Mouse (Mus musculus): ENCODE data around the gene Il1r2.
A peak's percentile ranks its signal among the peaks of the same experiment; 100 is the strongest.

The Il1r2 gene

DNA sequence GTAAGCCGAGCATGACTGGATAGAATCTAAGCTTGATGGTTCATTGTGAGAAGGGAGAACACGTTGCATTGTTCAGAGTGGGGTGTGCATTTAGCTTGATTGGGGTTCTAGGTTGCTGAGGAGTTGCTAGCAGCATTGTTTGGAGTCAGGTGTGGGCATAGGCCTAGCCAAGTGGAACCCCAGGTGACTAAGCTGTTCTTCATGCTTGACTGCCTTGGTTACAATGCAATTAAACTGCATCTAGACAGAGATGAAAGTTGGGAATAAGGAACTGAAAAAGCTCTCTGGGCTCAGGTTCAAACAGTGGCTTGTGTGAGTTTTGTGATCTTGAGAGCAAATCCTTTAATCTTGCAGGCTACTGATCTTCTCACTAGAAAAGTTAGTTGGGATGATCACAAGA is 55.4 kb downstream of the Il1r2 start:
- no peak for DNase-seq (ENCODE audit: low spot score)

DNA sequence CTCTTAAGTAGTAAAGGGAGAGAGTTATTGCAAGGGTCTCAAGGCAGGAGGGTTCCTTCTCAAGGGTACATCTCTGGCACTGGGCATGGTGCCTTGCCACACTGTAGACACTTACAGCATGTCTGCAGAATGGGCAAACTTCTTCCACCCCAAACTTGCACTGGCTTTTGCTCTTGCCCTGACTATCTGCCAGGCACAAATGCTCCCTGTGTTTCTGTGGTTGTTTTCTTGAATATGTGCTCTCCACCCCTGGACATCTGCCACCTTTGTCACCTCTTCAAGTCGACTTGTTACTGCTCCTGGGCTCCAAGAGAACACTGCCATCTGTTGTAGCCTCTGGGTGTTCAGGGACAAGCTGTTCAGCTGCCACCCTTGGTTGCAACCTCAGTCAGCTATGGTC is 57.8 kb downstream of the Il1r2 start:
- DNase-seq (ENCODE audit: low spot score) = no peak

DNA sequence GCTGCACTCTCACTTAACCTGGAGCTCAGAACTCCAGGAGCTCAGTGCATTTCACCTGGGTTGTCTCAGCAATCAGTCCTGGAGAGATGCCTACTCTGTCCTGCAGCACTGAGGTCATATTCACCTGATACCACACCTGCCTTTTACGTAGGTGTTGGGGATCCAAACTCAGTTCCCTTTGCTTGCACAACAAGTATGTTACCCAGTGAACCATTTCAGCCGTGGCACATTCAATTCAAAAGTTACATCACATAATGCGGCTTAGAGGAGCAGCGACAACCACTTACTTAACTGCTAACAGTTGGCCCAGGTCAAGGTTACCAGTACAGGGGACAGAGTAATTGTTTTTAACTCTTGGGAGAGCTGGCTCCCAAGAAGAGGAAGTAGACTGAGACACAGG is 58.8 kb downstream of the Il1r2 start:
- no peak for DNase-seq (ENCODE audit: low spot score)

DNA sequence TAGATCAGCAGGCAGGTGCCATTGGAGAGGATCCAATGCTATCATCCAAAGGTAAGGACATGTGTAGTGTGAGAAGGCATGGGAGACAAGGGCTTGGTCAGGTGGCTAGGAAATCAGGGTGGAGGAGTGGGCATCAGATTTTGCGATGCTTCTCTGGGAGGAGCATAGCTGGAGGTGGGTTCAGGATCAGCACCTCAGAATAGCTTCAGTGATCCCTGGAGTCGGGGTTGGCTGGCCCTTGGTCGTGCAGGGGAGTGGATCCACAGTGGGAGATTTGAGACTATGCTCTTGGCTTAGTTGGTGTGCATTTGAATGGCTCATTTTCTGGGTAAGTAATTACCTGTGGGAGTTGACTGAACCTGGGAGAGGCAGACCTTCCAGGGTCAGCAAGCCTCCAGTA is 59.7 kb downstream of the Il1r2 start:
- DNase-seq (ENCODE audit: low spot score) = no peak

DNA sequence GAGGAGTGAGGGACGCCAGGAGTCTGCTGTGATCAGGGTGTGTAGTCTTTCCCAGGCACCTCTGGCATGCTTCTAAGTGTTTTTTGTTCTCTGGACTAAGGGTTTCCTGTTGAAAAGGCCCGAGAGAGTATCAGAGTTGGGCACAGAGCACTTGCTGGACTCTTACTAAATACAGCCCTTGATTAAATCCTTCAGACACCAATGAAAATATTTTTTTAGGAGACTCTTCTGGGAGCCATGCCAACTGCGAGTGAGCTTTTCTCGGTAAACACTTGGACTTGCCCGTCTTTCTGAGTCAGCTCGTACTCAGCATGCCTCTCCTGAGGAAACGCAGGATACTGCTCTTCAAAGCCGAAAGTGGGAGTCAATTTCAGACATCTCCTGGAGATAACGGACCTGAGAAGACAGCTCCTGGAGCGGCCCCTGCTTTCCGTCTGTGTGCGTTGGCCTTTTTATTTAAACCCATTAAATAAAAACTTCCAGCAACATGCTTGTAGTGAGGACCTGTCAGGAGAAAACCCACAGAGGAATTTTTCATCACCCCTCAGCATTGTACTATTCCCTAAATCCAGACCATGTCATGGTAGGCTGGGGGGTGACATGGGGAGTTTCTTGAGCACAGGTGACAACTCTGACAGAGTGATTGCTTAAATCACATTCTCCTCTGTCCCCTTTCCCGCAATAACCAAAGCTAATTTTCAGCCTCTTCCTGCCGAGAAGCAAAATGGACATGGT is 66.1 kb downstream of the Il1r2 start:
- peak; percentile 73 for DNase-seq (ENCODE audit: low spot score)

DNA sequence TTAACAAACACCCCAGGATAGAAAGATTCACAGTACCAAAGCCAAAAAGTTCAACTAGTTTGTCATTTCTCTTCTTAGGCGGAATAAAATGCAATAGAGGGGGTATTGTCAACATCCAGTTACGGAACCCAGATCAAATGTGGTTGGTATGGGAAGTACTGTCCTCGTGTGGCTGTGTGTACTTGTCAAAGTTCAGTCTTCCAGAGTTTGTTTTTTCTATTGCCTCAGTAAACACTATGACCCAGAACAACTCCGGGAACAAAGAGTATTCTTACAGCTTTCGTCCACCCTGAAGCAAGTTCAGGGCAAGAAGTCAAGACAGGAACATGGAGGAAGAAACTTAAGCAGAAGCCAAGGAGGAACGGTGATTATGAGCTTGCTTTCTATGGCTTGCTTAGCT is 82.2 kb downstream of the Il1r2 start:
- no peak for DNase-seq (ENCODE audit: low spot score)

DNA sequence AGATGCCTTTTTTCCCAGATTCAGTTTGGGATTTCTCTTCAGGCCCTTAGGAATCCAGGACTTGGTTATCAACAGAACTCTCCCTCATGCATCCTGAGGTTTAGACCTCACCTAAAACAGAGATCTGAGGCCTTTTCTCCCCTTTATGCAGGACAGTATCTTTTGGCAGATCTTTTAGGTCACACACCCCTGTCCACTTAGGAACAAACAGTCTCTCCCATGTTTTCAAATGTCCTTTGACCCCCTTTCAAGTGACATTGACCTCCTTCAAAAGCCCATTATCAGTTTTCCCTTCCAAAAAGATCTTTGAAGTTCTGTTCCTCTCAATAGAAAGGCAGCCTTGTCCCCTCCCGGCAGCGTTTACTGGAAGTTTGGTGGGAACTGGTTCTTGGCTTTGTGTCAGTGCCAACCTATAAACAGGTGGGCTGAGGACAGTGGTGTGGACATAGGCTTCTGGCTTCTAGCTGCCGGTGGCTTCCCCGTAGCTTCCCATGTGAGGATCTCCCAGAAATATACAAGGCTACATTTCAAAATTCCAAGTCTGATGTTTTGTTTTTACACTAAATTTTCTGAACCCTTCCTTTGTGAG is 89.5 kb downstream of the Il1r2 start:
- no peak for DNase-seq (ENCODE audit: low spot score)

DNA sequence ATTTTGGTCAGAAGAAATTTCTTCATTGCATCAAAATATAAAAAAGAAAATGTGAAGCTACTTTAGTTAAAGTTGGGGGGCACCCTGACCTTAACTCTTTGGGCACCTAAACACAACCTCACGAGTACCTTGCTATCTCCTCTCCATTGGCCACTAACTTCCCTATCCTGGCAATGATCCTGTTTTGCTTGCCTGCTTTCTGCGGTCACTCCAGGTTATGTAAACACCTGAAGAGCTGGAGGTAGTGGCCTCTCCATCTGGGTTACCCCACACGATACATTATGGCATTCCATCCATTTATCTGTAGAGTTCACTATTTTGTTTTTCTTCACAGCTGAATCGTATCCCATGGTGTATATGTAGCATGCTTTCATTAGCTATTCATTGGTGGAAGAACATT is 90.5 kb downstream of the Il1r2 start:
- no peak for DNase-seq (ENCODE audit: low spot score)

DNA sequence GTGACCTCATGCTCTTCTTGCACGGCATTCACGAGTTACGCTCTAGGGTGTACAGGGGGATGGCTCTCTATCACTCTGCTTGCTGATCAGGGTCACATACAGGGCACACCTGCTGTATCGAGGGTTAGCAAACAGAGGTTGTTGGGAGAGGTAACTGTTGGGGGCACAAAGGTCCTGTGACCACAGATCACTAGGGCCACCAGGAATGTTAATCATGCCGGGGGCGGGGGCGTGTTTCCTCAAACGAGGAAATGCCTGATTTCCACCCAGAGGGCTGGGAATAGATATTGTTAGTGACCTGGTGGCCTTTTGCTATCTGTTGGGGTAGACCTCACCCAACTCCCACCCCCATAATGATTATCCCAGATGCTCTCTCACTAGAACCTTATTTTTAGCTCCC is 93.7 kb downstream of the Il1r2 start:
- no peak for DNase-seq (ENCODE audit: low spot score)

DNA sequence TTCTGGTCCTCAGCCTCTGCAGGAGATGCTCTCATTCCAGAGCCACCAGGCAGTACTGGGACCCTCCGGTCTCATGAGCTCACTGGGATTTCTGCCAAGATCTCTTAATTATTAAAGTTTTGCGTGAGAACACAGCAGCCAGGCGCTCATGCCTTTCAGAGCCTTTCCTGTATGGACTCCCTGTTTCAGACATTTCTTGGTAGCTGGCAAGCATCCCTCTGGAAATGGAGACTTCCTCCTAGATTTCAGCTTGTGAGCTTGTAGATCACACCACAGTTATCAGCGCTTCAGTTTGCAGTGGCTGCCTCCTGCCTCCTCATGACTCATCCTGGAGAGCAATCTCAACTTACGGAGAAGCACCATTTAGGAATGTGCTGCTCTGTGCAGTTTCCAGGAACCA is 98.0 kb downstream of the Il1r2 start:
- DNase-seq (ENCODE audit: low spot score) = no peak

DNA sequence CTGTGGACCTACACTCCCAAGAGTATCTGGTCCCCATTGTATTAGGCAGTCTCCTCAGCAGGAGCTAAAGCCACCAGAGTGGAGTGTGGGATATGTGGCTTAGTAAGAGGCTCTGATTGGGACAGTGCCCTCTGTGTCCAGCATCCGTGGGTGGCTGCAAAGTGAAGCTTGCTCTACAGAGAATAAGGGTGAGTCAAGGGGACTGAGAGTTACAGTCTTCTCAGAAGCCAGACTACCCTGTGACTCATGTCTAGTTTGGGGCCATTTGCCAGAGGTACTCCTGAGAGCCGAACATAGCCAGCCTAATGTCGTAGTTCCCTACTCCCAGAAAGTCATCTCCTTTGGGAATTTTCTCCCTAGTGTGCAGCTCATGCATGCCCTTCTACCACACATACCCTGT is 100.3 kb downstream of the Il1r2 start:
- no peak for DNase-seq (ENCODE audit: low spot score)

Data from ovary, postnatal 36 days (tissue).